Mouse (Mus musculus) lung, adult 2 months (tissue): ENCODE data around the gene Pqlc2.

Source experiments
- CTCF ChIP-seq: fragments of 200-500 bp; IDR thresholded peaks from 2 replicates; pipeline ENCODE4 v1.5.1; 2011; ENCODE audit warnings: mild to moderate bottlenecking, low read length, control low read depth; ENCODE audit not compliant: insufficient read depth
- POLR2A ChIP-seq: fragments of 200-500 bp; IDR thresholded peaks from 2 replicates; pipeline ENCODE4 v1.6.1; 2011; ENCODE audit warnings: low read depth, mild to moderate bottlenecking, control low read depth, low read length, borderline replicate concordance; ENCODE audit errors: extremely low read depth

GRCm38 (mm10) chr4:139298671-139299366 lies 11.7 kb downstream of the Pqlc2 start:
- TF ChIP-seq CTCF (no peak), POLR2A (no peak)
